Mouse (Mus musculus) limb, embryonic 11.5 days (tissue): ENCODE results near the gene Nrp2. TPM values are rescaled to one million over a fixed set of nuclear protein-coding genes. Genes with fewer than 3 reads are reported as not detected.

ENCODE experiments used
- ATAC-seq: fragments of 200-750 bp; cut with Nextera tagmentation; 2 replicates; pipeline ENCODE4 v1.8.0; 2017; ENCODE audit warnings: low read depth; ENCODE audit not compliant: insufficient number of reproducible peaks, low FRiP score, low TSS enrichment
- DNase-seq: peaks from one replicate; pipeline ENCODE4 v3.0.0-alpha.2; 2015; ENCODE audit warnings: low spot score
- H3K27ac ChIP-seq: fragments of 300-500 bp; sonication (generic); replicated peaks from 2 replicates; pipeline ENCODE4 v1.5.1; 2014; ENCODE audit warnings: low read depth, mild to moderate bottlenecking, low read length
- H3K27me3 ChIP-seq: fragments of 300-500 bp; sonication (generic); 2 replicates; pipeline ENCODE4 v1.6.1; 2014; ENCODE audit warnings: mild to moderate bottlenecking, low read length, mixed read lengths; ENCODE audit not compliant: control insufficient read depth, insufficient read depth
- H3K36me3 ChIP-seq: fragments of 300-500 bp; sonication (generic); 2 replicates; pipeline ENCODE4 v1.6.1; 2014; ENCODE audit warnings: mild to moderate bottlenecking, low read length, moderate library complexity, mixed read lengths; ENCODE audit not compliant: control insufficient read depth, insufficient read depth
- H3K4me1 ChIP-seq: fragments of 300-500 bp; sonication (generic); 2 replicates; pipeline ENCODE4 v1.6.1; 2014; ENCODE audit warnings: low read length, mixed read lengths; ENCODE audit not compliant: control insufficient read depth, insufficient read depth
- H3K4me2 ChIP-seq: fragments of 300-500 bp; sonication (generic); 2 replicates; pipeline ENCODE4 v1.6.1; 2014; ENCODE audit warnings: low read depth, mild to moderate bottlenecking, moderate library complexity; ENCODE audit not compliant: severe bottlenecking
- H3K4me3 ChIP-seq: fragments of 300-500 bp; sonication (generic); 2 replicates; pipeline ENCODE4 v1.5.1; 2014; ENCODE audit warnings: low read depth, low read length
- H3K9ac ChIP-seq: fragments of 300-500 bp; sonication (generic); 2 replicates; pipeline ENCODE4 v1.6.1; 2014; ENCODE audit warnings: mild to moderate bottlenecking, low read length
- H3K9me3 ChIP-seq: fragments of 300-500 bp; sonication (generic); 2 replicates; pipeline ENCODE4 v1.6.1; 2016; ENCODE audit warnings: low read length; ENCODE audit not compliant: control insufficient read depth
- WGBS: fragments of 180-500 bp; shearing (Covaris S2); extraction: QIAGEN DNeasy Blood & Tissue Kit; methylation state at CpG from one replicate; pipeline ENCODE4 v1.1.7; 2014; 5-methylcytosine and 5-hydroxymethylcytosine counted together
- polyA plus RNA-seq: library from polyadenylated mRNA; unstranded; fragments of >200 nt; fragmentation: Nextera tagmentation; extraction: Ambion mirVana; gene quantifications from 2 replicates; pipeline ENCODE4 v1.2.1, GENCODE M21; 2014

Gene Nrp2
- polyA plus RNA-seq, 1 experiment from 2014 or later = 58.9 TPM

DNA sequence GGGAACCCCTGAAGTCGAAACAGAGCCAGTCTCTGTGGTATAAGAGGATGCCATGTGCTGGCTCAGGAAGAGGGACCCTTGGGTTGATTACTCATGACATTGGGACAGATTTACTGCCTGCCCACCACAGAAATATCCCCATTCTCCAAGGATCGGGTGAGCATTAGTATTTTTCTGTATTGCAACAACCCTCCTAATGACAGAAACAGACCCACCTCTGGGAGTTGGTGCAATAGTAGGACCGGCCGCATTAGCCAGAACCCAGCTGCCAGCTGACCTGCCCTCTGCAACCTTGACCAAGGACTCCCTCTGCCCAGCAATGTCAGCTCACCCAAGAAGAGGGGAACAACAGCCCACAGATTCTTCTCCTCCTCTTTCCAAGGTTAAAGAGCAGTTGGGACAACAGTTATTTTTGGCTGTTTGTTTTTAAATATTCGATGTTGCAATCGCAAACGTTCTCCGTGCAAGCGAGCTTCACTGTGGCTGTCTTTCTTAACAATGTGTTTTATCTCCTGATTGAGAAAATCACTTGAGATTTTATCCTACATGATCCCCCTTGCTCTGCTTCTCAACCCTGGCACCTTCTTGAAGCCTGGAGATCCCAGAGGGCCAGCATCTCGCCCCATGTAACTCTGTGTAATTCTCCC is 22.1 kb downstream of the Nrp2 start:
- no peaks in the 10 kb centered on the region for H3K36me3 ChIP-seq
- no peak overlapping the region for H3K9ac ChIP-seq
- H3K27me3 ChIP-seq = no peaks in the 10 kb centered on the region
- ATAC-seq = no peak
- 77% methylated on average over 10 of the region's 10 CpGs for WGBS
- H3K27ac ChIP-seq = no peak overlapping the region
- no peaks in the 10 kb centered on the region for H3K9me3 ChIP-seq
- H3K4me1 ChIP-seq = peaks cover 6% of the 10 kb centered on the region
- no peak for DNase-seq
- no peak overlapping the region for H3K4me3 ChIP-seq
- no peak overlapping the region for H3K4me2 ChIP-seq

DNA sequence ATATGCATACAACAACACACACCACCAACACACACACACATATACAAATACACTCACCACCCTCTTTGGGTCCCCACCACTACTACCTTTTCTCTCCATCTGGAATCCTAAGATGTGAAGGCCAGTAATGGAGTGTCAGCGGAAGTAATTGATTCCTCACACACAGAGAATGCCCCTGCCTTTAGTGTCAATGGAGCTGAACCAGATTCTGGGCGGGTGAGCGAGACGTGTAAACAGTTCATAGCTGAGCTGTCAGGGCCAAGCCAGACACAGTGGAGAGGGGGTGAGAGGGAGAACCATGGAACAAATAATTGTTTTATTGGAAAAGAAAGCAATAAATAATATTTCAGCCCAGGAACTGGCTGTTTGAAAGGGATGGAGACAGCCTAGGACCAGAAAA is 24.1 kb downstream of the Nrp2 start:
- no peak for DNase-seq
- H3K27me3 ChIP-seq = no peaks in the 10 kb centered on the region
- no peak overlapping the region for H3K9ac ChIP-seq
- no peak for ATAC-seq
- H3K36me3 ChIP-seq = no peaks in the 10 kb centered on the region
- WGBS = 32% methylated on average over 4 of the region's 4 CpGs
- no peak overlapping the region for H3K4me2 ChIP-seq
- no peaks in the 10 kb centered on the region; the same call in 1 of the 2 replicates for H3K4me1 ChIP-seq
- no peak overlapping the region for H3K27ac ChIP-seq
- no peaks in the 10 kb centered on the region for H3K9me3 ChIP-seq
- H3K4me3 ChIP-seq = no peak overlapping the region

DNA sequence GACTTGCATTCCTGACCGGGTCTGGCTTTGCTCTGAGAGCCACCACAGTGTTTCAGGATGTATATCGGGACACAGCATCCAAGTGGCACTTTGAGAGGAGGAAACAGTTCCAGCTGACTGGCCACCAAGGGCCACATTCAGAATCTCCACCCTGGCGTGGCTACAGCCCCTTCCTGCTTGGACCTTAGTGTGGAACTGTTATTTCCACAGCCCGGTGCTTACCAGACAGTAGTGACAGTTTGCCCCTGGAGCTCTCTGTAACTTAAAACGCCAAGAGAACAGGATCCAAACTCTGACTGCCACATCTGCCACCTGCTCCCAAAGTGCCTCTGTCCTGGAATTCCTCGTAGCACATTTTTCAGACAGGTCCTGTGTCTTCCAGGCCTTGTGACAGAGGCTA is 25.3 kb downstream of the Nrp2 start:
- H3K4me1 ChIP-seq = no peaks in the 10 kb centered on the region; the same call in 1 of the 2 replicates
- ATAC-seq = no peak

DNA sequence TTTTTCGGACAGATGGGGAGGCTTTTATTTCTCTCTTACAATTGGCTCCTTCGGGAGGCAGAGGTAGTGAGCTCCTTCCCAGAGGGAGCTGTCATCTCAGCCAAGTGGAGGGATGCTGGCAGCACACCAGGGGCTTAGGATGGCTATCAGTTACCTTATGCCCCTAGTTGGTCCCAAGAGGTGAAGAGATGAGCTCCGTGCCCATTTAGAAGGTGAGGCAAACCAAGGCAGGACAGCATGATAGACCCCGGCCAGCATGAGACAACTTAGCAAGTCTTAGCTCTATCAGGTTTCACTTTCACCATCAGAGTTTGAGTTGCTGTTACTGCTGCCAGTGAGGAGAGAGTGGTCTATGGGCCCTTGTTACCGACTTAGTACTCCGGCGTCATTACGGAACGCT is 25.8 kb downstream of the Nrp2 start:
- WGBS = 77% methylated on average over 9 of the region's 9 CpGs
- H3K4me2 ChIP-seq = no peak overlapping the region
- ATAC-seq (no peak), DNase-seq (no peak)
- no peaks in the 10 kb centered on the region for H3K27me3 ChIP-seq
- H3K4me3 ChIP-seq = no peak overlapping the region
- H3K4me1 ChIP-seq = no peaks in the 10 kb centered on the region; the same call in 1 of the 2 replicates
- no peak overlapping the region for H3K27ac ChIP-seq
- H3K9ac ChIP-seq = no peak overlapping the region
- no peaks in the 10 kb centered on the region for H3K9me3 ChIP-seq
- H3K36me3 ChIP-seq = no peaks in the 10 kb centered on the region

More for the DNA sequence above, 25.3 kb downstream of the Nrp2 start:
- Histone ChIP-seq H3K4me2 (no peak overlapping the region), H3K4me3 (no peak overlapping the region), H3K36me3 (no peaks in the 10 kb centered on the region), H3K9ac (no peak overlapping the region), H3K27ac (no peak overlapping the region), H3K27me3 (no peaks in the 10 kb centered on the region), H3K9me3 (no peaks in the 10 kb centered on the region)
- DNase-seq = no peak
- WGBS = 62% methylated on average over 6 of the region's 6 CpGs

DNA sequence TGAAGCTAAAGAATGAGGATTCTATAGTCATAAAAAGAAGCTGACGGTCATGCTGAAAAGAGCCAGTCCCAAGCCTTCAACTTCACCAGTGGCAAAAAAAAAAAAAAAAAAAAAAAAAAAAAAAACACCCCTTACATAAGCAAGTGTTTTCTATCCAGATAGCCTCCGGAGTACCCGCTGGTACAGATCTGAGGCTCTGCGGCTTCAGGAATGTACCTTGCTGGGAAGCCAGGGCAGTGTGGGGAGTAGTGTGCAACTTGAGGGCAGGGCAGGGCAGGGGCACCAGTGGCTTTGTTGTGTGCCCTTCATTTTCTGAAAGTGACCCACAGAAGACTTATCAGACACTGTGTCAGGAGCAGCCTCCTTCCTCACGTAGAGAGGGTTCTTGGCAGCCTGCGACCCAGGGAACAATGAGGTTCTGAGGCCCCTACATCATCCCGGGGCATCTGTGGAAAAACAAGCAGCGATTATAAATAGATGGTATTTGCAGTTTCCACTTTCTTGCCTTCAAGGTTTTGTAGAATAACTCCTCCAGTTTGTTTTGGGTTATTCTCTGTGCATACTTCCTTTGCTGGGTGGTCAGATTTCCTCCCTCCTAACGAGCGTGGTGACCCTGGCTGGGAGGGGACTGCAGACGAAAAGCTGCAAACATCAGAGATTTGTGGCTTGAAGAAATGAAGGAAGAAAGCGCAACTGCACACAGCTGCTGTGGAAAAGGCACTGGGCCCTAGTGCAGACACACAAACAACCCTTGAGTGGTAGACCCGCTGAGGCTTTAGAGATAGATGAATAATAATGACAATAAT is 26.5 kb downstream of the Nrp2 start:
- no peaks in the 10 kb centered on the region for H3K36me3 ChIP-seq
- H3K4me2 ChIP-seq = no peak overlapping the region
- H3K27ac ChIP-seq = no peak overlapping the region
- no peaks in the 10 kb centered on the region for H3K4me1 ChIP-seq
- no peak overlapping the region for H3K4me3 ChIP-seq
- 67% methylated on average over 13 of the region's 13 CpGs for WGBS
- no peaks in the 10 kb centered on the region for H3K9me3 ChIP-seq
- no peak overlapping the region for H3K9ac ChIP-seq
- H3K27me3 ChIP-seq = no peaks in the 10 kb centered on the region
- DNase-seq (no peak), ATAC-seq (no peak)

DNA sequence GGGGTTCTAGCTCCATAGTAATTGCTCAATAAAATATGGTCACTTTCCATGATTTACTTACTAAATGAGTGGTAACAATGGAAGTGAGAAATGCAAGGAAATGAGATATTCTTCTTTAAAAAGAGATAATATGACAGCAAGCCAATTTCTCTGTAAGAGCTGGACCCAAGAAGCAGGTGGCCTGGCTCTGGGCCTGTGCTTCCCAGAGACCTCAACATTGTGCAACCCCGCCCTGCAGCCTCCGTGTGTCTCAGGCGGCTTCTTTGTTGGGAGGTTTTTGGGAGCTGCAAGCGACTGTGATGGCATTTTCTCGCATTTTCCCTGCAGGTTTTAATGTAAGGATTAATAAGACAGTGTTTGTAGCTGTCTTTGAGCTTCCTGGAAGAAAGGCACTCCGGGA is 29.0 kb downstream of the Nrp2 start:
- Histone ChIP-seq H3K4me3 (no peak overlapping the region), H3K4me2 (no peak overlapping the region), H3K9me3 (no peaks in the 10 kb centered on the region), H3K9ac (no peak overlapping the region), H3K27ac (no peak overlapping the region), H3K27me3 (no peaks in the 10 kb centered on the region), H3K4me1 (no peaks in the 10 kb centered on the region), H3K36me3 (no peaks in the 10 kb centered on the region)
- 86% methylated on average over 6 of the region's 6 CpGs for WGBS
- ATAC-seq (no peak), DNase-seq (no peak)

DNA sequence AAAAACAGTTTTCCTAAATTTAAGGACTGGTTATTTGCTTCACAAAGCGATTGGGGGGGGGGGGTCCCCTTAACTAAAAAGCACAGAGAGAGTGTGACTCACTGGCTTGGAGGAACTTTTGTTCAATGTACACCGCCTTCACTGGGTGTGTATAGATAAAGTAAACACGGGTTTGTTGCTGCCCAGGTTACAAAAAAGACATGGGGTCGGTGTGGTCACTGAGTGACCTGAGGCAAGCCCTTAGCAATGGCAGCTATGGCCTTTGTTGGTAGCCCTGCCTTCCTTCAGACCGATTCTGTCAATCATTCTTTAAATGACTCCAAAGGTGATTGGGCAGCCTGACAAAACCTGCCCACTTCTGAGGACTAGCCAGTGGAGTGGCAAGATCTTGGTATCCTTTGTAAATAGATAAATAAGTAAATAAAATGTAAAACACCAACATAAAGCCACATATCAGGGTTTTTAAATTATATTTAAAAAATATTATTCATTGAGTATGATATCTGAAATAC is 31.4 kb downstream of the Nrp2 start:
- Histone ChIP-seq H3K9me3 (no peaks in the 10 kb centered on the region), H3K36me3 (peaks cover 7% of the 10 kb centered on the region; the same call in 1 of the 2 replicates), H3K27me3 (no peaks in the 10 kb centered on the region), H3K4me1 (no peaks in the 10 kb centered on the region), H3K4me3 (no peak overlapping the region), H3K4me2 (no peak overlapping the region), H3K27ac (no peak overlapping the region), H3K9ac (no peak overlapping the region)
- WGBS = 84% methylated on average over 5 of the region's 5 CpGs
- DNase-seq (no peak), ATAC-seq (no peak)

DNA sequence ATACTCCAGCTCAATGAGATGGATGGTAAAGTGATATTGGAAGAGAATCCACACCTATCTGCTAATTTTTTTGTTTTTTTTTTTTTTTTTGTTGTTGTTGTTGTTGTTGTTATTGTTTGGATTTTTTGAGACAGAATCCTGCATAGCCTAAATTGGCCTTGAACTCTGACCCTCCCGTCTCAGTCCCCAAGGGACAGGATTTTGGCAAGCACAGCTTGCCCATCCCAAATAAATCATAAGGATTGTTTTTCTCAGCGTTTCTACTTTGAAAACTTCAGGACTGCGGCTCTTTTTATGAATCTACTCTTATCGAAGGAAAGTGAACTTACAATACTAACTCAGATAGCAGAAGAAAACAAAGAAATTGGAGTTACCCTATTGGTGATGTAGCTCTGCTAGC is 31.9 kb downstream of the Nrp2 start:
- Histone ChIP-seq H3K27ac (no peak overlapping the region), H3K4me3 (no peak overlapping the region), H3K4me1 (no peaks in the 10 kb centered on the region), H3K27me3 (no peaks in the 10 kb centered on the region), H3K4me2 (no peak overlapping the region), H3K36me3 (peaks cover 8% of the 10 kb centered on the region; the same call in 1 of the 2 replicates), H3K9me3 (no peaks in the 10 kb centered on the region), H3K9ac (no peak overlapping the region)
- ATAC-seq (no peak), DNase-seq (no peak)
- WGBS = 84% methylated on average over 4 of the region's 4 CpGs
